Mouse (Mus musculus) embryo, embryonic 10.5 days (tissue): ENCODE data around the gene Ankrd44.

Experiments used
- DNase-seq: peaks from one replicate; pipeline ENCODE4 v3.0.0-alpha.2; 2015; ENCODE audit warnings: low spot score

Ankrd44 gene

DNA sequence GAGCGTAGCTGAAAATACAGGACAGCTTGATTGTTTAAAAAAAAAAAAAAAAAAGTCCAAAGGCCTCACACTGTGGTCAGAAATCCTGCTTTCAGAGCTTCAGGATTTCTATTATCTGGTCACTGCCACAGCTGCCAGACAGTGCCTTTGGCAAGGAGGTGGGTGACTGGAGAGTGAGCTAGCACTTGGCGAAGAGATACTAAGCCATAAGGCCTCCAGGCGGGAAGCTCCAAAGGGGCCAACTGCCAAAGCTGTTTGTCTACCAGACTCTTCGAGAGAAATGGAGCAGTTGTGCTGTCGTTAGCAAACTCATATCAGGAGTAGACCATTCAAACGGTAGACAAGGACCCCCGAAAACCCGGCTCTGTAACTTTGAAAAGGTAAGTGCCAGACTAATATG is 3.5 kb downstream of the Ankrd44 start:
- DNase-seq, result no peak

DNA sequence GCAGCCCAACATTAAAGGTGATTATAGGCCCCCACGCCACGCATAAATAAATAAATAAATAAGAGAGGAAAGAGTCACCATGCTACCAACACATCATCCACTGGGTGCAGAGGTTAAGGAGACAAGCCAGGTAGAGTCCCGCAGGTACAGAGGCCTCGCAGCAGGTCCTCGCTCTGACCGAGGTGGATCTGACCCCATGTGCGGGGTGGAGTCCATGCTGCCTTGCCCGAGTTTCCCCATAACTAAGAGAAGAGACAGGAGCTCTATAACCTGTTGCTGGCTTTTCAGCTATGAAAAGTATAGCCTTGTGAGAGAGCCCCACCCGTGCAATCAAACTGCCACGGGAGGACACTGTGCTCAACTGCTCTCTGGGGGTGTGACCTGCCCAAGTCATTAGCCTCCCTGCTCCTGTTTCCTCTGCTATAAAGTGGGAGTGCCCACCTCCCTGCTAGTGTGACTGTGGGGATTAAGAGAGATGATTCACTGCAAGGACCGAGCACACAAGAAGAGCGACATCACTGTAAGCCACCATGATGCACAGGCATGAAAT is 4.1 kb downstream of the Ankrd44 start:
- no peak for DNase-seq

DNA sequence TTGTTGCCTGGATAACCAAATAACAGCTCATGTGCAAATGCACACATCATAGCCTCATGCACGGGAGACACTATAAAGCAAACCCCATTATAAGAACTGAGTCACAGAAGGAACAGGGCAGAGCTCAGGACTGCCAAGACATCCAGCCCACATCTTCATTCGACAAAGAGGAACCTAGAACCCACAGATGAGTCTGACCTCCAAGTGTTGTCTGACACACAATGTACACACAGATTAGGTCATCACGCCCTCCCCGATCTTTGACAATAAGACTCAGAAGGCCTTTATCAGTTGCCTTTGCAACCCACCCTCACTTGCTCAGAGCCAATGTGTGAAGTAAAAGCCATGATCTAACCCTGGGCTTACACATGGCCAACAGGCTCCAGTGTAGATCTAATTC is 6.1 kb downstream of the Ankrd44 start:
- DNase-seq, result no peak

DNA sequence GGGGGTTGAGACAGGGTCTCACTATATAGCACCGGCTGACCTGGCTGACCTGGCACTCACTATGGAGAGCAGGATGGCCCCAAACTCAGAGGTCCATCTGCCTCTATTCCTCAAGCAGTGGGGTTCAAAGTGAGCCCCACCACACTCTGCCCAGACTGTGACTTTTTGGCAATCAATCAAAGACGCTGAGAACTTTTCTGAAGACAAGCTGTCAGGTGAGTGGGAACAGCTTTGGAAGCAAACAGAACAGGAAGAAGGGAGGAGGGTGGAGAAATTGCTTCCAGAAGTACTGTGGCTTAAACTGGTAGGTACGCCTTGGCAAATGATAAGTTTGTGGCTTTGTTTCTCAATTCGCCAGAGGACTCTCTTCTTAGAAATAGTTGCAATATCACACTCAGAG is 9.7 kb downstream of the Ankrd44 start:
- DNase-seq, result no peak

DNA sequence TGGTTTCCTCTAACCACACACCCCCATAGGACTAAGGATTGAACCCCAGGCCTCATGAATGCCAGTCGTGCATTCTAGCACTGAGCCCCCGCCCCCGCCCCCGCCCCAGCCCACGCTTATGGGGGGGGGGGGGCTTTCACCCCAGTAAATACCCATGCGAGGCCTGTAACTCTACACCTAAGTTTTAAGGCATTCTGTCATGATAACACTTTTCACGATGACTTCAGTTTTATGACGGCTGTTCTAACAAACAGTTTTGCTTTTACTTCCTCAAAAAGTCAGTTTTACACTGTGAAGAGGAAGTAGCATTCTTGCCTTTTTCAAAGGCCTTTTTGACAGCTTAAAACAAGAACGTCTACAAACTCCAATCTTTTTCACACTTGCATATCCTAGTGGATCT is 11.8 kb downstream of the Ankrd44 start:
- DNase-seq, result no peak

DNA sequence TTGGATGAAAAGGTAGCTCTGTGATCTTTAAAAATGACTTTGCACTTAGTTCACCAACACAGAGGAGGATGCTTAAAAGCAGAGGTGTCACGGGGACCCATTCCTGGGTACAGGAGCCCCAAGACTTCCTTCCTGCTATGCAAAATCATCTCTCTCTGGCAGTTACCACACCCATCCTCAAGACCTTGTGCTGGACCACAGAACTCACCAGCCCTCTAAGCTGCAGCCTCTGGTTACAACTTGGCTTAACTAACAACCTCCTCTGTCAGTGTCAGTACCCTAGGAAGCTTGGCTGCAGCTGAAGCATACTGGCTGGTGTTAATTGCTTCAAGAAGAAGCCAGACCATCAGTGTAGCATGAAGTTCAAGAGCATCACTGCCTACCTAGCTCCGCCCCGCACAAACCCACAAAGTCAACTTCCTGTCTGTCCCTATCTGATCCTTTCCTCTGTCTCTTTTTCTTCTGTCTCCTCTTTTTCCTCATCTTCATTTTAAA is 12.8 kb downstream of the Ankrd44 start:
- no peak for DNase-seq

DNA sequence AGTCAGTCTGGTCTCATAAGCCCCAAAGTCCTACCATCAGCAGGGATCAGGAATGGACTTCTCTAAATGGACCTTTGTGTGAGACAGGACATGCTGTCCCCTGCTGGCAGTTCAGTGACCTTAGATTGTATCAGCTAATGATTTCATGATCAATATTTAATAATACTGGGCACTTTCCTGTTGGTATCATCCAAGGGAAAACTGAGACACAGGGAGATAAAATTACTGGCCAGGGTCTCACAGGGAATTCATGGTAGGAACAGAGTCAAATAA is 13.2 kb downstream of the Ankrd44 start:
- DNase-seq, result no peak

DNA sequence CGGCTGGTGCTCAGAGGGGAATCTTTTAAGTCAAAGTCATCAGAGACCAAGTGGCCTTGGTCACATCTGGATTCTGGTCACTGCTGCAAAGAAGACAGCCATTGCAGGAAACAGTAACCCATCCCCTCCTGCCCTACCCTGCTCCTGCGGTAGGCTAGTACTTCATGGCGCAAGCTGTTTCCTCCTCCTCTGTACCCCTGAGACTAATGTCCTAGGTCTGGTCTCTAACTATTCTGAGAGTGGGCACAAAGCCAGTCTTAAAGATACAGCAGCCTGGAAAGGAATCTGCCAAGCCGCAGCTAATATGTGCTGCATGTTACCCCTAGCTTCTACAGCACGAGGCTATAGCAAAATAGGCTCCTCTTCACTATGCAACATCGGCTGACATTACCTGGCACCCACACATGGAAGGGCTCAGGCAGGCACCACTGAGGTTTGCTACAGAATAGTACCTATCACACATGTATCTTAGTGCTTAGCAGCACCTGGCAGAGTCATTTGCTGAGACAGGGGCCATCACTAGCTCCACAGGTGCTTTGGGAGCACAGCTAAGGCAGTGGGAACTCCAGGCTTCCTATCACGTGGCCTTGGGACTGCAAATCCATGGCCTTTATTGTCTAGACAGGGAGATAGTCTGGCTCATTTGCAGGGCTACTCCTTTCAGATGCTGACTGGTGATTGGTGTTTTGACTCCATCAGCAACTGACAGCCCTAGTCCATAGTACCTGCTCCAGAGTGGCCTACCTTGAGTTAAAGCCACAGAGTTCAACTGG is 13.7 kb downstream of the Ankrd44 start:
- no peak for DNase-seq

DNA sequence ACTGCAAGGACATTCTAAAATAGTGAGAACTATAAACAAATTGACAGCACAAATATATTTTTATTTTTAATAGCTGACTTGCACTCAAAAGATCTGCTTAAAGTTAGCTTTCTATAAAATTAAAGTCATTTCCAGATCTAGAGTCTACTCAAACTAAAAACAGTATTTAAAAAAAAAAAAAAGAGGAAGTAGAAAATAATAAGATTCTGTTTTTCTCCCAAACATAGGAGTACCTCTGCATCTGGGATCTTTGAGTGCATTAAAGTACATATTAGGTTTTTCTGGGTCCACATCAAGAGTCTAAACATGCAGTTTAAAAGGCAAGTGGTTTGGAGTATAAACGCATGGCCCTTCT is 15.0 kb downstream of the Ankrd44 start:
- no peak for DNase-seq

DNA sequence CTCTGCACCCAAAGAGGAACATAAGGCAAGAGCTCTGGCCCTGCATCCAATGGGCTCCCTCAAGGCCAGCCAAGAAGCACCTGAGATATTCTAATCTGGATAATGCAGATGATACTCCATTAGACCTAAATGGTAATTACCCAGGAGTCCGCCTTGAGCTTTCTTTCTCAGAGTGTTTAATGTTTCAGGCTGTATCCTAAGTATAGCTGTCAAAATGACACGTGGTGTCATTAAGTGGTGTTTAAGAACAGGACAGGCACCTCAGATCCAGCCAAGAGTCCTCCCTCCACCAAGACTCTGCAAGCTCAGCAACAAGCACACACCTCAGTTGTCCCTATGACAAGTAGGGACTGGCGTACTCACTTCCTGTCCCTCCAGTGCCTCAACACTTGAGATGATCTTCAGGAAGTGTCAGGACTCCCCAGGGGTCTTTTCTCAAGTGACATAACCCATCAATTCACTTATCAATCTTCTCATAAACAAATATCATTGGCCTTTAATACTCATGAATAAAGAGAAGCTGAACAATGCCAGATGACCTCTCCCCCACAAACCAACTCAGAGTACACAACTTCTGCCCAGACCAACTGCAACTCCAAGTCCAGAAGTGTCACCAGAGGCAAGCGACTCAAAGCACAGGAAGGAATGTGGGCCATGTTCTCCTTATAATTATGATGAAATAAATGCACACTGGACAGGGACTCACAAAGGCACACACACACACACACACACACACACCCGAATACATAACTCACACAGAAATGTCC is 15.5 kb downstream of the Ankrd44 start:
- DNase-seq, result no peak

DNA sequence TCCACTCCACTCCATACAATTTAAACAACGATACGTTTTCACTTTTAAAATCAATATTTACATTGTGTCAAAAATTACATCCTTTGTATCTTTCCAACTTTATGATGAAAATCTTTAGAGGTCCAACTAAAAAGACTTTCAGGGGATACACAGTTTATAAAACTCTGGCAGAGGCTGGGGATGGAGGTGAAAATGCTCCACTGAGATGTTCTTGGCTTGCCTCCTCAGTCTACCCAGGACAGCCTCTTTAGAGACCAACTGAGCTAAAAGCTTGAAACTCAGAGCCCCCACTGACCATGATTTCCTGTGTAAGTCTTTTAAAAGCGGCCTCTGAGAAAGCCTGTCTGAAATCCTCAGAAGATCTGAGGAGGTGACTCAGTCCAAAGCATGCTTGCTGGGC is 17.4 kb downstream of the Ankrd44 start:
- DNase-seq, result no peak

DNA sequence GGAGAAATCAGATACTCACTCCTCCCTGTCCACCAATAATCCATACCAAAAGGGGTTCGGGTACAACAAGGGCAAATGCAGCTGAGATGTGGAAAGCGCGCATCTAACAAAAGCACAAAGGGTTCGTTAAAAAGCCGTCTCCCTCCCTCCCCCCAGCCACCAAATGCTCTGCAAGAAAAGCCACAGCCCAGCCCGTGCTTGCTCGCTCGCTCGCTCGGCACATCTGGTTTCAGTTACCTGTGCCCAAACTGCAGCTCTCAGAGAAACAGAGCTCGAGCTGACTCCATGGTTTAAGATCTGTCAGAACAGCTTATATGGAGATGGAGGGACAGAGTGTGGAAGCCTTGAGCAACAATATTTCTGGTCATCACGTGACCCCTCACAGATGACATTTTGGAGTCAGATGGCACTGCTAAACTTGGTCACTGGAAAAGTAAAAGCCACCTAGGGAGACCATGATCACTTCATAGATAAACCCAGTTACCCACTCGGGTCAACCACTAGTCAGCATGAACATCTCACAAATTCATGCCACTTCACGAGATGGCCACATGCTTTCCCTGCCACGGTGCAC is 19.0 kb downstream of the Ankrd44 start:
- peak; percentile 80 for DNase-seq

DNA sequence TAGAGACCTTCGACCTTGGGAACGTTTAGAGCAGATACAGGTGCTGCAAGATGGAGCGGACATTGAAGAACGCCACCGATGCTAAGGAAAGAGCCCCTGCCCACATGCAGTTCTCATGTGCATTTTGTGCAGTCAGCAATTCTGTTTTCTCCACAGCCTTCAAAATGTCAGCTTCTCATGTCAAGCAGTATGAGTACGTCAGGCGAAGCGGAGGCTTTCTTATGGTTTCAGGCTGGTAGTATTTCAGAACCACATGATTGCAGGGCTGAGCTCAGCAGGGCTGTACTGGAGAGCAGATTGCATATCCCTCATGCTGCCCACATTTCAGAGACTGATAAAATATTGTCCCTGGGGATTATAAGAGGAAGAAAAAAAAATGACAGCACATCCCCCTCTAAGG is 19.9 kb downstream of the Ankrd44 start:
- DNase-seq, result no peak

DNA sequence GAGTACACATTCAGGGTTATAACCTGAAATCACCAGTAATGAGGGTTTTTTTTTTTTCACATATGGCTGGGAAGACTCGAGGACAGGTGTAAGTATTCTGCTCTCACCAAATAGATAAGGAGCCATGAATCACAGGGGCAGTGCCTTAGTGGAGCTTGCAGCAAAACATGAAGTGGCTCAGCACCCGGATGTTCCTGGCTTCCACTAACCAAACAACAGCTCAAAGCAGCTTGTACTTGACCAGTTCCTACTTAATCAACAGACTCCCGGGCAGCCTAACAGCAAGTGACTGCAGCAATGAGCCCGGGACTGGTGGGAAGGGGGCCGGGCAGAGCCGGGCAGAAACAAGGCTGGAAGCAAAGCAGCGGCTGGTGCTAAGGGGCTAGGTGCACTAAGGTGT is 20.6 kb downstream of the Ankrd44 start:
- no peak for DNase-seq

DNA sequence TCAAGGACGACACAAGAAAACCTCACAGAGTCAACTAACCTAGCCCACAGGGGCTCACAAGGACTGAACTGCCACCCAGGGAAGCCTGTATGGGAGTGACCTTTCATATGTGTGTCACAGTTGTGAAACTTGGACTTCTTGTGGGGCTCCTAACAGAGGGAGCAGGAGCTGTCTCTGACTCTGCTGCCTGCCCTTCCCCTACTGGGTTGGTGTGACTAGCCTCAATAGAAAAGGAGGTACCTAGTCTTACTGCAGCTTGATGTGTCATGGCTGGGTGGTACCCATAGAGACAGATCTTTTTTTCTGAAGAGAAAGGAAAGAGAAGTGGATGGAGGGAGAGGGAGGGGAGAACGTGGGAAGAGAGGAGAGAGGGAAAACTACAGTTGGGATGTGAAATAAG is 22.0 kb downstream of the Ankrd44 start:
- no peak for DNase-seq

DNA sequence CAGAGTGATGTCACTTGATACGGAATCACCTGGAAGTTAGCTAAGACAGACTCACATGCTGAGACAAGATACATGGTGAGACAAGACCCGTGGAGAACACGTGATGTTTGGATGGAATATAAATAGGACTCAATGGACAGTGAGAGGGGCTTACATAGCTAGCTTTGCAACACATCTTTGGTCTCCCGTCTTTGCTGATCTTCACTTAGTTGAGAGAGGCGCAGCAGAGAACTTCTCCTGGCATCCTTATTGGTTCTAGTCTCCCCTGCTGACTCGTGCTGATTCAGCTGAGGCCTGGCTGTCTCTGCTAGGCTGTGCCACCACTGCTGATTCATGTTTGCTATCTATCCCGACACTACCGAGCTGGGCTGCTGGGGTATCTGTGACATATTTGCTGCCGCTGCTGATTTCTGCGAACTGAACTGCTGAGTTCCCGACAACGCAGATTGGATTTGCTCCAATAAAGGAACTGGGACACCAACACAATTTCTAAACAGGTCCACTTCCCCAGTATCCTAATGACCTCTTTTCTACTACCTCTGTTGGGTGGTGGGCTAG is 23.4 kb downstream of the Ankrd44 start:
- DNase-seq, result no peak

DNA sequence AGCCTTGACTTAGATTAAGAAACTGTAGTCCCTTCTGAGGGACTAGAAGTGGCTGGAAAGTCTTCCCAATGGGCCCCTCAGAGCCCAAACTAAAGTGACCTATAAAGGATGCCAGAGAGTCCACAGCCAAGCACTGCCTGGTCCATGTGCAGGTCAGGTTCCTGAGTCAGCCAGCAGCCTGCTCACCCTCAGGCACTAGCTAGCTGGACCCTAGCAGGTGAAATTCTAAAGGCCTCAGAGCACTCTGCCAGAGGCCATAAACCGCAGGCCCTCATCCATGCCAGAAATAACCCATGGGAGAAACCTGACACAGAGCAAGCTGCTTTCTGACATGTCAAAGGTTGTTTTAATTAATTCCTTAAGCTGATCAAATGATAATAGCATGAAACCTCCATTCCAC is 25.1 kb downstream of the Ankrd44 start:
- DNase-seq, result no peak

DNA sequence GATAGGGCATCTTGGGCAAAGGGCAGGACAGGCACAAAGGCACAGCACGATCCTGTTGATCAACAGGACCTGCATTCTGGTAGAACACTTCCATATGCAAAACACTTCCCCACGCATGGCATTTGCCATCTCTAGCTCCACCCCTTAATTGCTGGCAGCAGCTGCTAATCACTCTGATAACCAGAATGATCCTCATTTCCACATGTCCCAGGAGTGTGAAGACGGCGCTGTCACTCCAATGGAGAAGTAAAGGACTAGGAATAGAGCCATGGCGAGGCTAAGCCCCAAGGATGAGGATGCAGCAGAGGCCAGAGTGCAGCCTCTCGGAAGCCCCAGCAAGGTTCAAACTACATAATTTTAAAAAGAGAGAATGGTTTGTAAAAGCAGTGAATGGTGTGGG is 26.9 kb downstream of the Ankrd44 start:
- no peak for DNase-seq

DNA sequence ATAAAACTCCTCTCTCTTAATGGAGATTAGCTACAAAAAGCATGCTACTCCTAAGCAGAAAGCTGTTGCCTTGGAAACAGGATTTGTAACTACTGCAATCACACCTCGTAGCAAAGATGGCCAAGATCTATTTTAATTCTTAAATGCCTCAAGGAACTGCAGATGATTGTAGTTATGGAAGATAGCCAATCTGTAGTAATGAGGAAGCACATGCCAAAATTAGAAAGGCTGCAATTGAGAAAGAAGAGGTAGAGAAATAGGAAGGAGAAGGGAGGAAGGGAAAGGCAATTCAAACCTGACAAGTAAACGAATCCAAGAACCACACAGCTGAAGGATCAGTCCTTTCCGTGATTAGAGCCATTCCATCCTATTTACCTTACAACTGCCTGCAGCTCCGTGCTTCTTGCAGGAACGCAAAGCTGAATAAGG is 27.5 kb downstream of the Ankrd44 start:
- no peak for DNase-seq

DNA sequence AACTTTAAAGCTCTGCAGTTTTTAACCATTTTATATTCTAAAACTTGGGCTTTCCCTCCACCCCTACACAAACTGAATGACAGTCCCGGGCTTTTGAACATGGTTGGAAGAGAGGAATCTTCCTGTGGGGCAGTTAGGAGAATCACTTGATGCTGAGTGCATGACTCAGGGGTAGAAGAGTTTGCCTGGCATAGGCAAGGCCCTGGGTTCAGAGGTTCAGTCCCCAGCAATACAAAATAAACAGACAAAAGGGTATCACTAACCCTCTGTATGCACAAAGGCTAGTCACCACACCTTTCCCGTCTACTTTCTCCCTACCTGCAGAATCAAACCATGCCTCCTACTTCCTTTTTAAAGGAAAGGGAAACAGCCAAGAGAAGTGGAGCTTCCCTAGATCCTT is 28.5 kb downstream of the Ankrd44 start:
- no peak for DNase-seq

DNA sequence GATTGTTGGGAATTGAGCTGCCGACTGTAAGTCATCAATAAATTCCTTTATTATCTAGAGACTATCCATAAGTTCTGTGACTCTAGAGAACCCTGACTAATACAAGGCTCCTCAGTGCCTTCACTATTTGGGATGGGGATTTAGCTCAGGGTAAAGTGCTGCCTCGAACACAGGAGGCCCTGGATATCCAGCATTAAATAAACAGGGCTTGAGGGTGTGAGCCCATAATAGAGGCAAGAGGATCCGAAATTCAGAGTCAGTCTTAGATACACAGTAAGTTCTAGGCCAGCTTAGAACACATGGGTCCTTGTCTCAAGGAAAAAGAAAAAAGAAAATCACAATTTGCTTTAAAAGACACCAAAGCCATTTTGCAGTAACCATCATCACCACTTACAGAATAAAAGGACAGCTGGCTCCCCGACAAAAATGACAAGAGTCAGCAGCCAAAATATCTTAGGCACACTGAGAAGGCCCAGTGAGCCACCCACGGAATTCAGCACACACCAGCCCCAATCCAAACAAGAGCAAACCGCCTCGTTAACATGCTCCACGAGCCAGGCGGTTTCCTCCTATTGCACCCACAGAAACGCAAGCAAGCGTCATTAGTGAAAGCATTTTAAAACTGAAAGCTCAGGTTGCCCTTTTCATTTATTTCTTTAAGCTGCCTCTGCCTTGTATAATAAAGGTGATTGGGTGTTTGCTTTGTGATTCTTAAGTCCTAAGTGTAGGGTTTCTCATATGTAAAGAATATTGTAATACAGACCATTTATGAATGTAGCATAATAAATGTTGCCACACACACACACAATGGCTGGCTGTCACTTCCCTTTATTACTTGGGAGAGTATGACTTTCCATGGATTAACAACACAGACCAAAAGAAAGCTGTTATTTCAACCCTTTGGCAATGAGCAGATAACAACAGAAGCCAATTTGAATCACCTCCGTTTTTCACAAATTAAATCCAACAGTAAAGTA is 29.8 kb downstream of the Ankrd44 start:
- no peak for DNase-seq

DNA sequence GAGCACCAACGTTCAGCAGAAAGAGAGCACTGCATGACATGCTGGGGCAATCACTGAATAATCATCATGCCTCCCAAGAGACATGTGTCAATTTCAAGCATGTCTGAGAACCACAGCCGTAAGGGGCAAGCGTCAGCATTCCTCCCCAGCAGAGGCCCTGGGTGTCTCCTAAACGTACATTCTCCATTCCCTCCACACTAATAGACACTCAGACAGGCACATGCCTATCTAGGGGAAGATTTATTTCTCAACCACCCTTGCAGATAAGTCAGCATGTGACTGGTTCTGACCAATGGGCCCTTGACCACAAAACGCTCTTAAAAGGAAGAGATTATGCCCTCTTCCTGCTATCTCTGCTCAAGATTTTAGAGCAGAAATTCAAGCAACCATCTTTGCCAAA is 37.7 kb downstream of the Ankrd44 start:
- DNase-seq, result no peak
